Mouse (Mus musculus): ENCODE measurements at regions not wholly inside any gene's neighbourhood (a gene's known extent, or its start where the extent isn't known, plus 50 kb on each side); places are given as distances from the start of the nearest gene placed in this dataset.
A peak's percentile ranks its signal among the peaks of the same experiment; 100 is the strongest.

GRCm38 (mm10) chr12:16270876-16271275 is 339.9 kb downstream of the Lpin1 start:
- peak; percentile 14 to 17 for DNase-seq
- intact Hi-C loops (cut with DNase I): loop anchor here (2.0 kb wide), 1 partner anchor 48 kb away; no protein-coding TSS in a partner anchor

- intact Hi-C loops (cut with DNase I): loop anchor here (2.0 kb wide), 1 partner anchor 47 kb away; no protein-coding TSS in a partner anchor
- DNase-seq: no peak
Measured at GRCm38 (mm10) chr12:16269706-16270105, 341.1 kb downstream of the Lpin1 start.

GRCm38 (mm10) chr12:16268621-16269165 is 342.1 kb downstream of the Lpin1 start:
- no peak for DNase-seq

GRCm38 (mm10) chr12:16261465-16261864 is 349.3 kb downstream of the Lpin1 start:
- intact Hi-C loops (cut with DNase I): no loop called here
- no peak for DNase-seq

More at GRCm38 (mm10) chr12:16268621-16269165, 342.1 kb downstream of the Lpin1 start:
- intact Hi-C loops (cut with DNase I): no loop called here

- DNase-seq: no peak
- intact Hi-C loops (cut with DNase I): no loop called here
Measured at GRCm38 (mm10) chr12:16260981-16261380, 349.8 kb downstream of the Lpin1 start.

- intact Hi-C loops (cut with DNase I): no loop called here
- no peak for DNase-seq
Measured at GRCm38 (mm10) chr12:16260501-16260900, 350.3 kb downstream of the Lpin1 start.

- DNase-seq: no peak
- intact Hi-C loops (cut with DNase I): no loop called here
Measured at GRCm38 (mm10) chr12:16250621-16251020, 360.1 kb downstream of the Lpin1 start.

- intact Hi-C loops (cut with DNase I): no loop called here
- no peak for DNase-seq
Measured at GRCm38 (mm10) chr12:16250096-16250495, 360.7 kb downstream of the Lpin1 start.

GRCm38 (mm10) chr12:16239792-16240191 is 371.0 kb downstream of the Lpin1 start:
- DNase-seq: no peak
- intact Hi-C loops (cut with DNase I): loop anchor here (10.0 kb wide), 1 partner anchor 705 kb away; no protein-coding TSS in a partner anchor

GRCm38 (mm10) chr12:16237498-16237897 is 373.3 kb downstream of the Lpin1 start:
- DNase-seq: no peak
- intact Hi-C loops (cut with DNase I): loop anchor here (10.0 kb wide), 1 partner anchor 703 kb away; no protein-coding TSS in a partner anchor

- intact Hi-C loops (cut with DNase I): loop anchor here (5.0 to 10.0 kb wide), 2 partner anchors 626 to 699 kb away; no protein-coding TSS in a partner anchor
- DNase-seq: no peak
Measured at GRCm38 (mm10) chr12:16233559-16233958, 377.2 kb downstream of the Lpin1 start.

GRCm38 (mm10) chr12:16232828-16233227 is 377.9 kb downstream of the Lpin1 start:
- intact Hi-C loops (cut with DNase I): loop anchor here (5.0 to 10.0 kb wide), 2 partner anchors 626 to 698 kb away; no protein-coding TSS in a partner anchor

GRCm38 (mm10) chr12:16232051-16232450 is 378.7 kb downstream of the Lpin1 start:
- no peak for DNase-seq
- intact Hi-C loops (cut with DNase I): loop anchor here (5.0 to 10.0 kb wide), 2 partner anchors 625 to 697 kb away; no protein-coding TSS in a partner anchor

More at GRCm38 (mm10) chr12:16232828-16233227, 377.9 kb downstream of the Lpin1 start:
- DNase-seq: no peak

- no peak for DNase-seq
- intact Hi-C loops (cut with DNase I): loop anchor here (5.0 to 10.0 kb wide), 2 partner anchors 624 to 696 kb away; no protein-coding TSS in a partner anchor
Measured at GRCm38 (mm10) chr12:16231093-16231492, 379.7 kb downstream of the Lpin1 start.

GRCm38 (mm10) chr12:16225428-16225827 is 385.3 kb downstream of the Lpin1 start:
- intact Hi-C loops (cut with DNase I): no loop called here
- DNase-seq: no peak

- peak in 1 of 2 experiments; percentile 23 for DNase-seq
- intact Hi-C loops (cut with DNase I): loop anchor here (2.0 kb wide), 3 partner anchors 38 to 406 kb away; partner anchors contain the start of gene Trib2
Measured at GRCm38 (mm10) chr12:16222836-16223450, 387.8 kb downstream of the Lpin1 start.

GRCm38 (mm10) chr12:16222205-16222604 is 388.6 kb downstream of the Lpin1 start:
- intact Hi-C loops (cut with DNase I): loop anchor here (2.0 kb wide), 3 partner anchors 37 to 405 kb away; partner anchors contain the start of gene Trib2
- DNase-seq: no peak

- intact Hi-C loops (cut with DNase I): no loop called here
- DNase-seq: no peak
Measured at GRCm38 (mm10) chr12:16221142-16221541, 389.6 kb downstream of the Lpin1 start.

- DNase-seq: no peak
- intact Hi-C loops (cut with DNase I): no loop called here
Measured at GRCm38 (mm10) chr12:16220561-16220960, 390.2 kb downstream of the Lpin1 start.

- intact Hi-C loops (cut with DNase I): no loop called here
- DNase-seq: no peak
Measured at GRCm38 (mm10) chr12:16218906-16219305, 391.9 kb downstream of the Lpin1 start.

GRCm38 (mm10) chr12:16210553-16210952 is 393.8 kb upstream of the Trib2 start:
- intact Hi-C loops (cut with DNase I): no loop called here
- DNase-seq: no peak

GRCm38 (mm10) chr12:16210111-16210510 is 393.4 kb upstream of the Trib2 start:
- intact Hi-C loops (cut with DNase I): no loop called here
- DNase-seq: no peak

All from heart, postnatal 36 days (tissue).